Mouse (Mus musculus) lung, adult 2 months (tissue): ENCODE measurements around the gene Pkig.

Experiments used
- CTCF ChIP-seq: fragments of 200-500 bp; IDR thresholded peaks from 2 replicates; pipeline ENCODE4 v1.5.1; 2011; ENCODE audit warnings: mild to moderate bottlenecking, low read length, control low read depth; ENCODE audit not compliant: insufficient read depth
- POLR2A ChIP-seq: fragments of 200-500 bp; IDR thresholded peaks from 2 replicates; pipeline ENCODE4 v1.6.1; 2011; ENCODE audit warnings: low read depth, mild to moderate bottlenecking, control low read depth, low read length, borderline replicate concordance; ENCODE audit errors: extremely low read depth

- no peak for TF ChIP-seq POLR2A
- no peak for TF ChIP-seq CTCF
These were observed 18.1 kb downstream of the Pkig start for GRCm38 (mm10) chr2:163676321-163676720.
